Mouse (Mus musculus) layer of hippocampus, adult 9-10 months (tissue): ENCODE data around the gene 2210408I21Rik.

Source experiments
- DNase-seq: peaks from one replicate; pipeline ENCODE4 v3.0.0; 2022; ENCODE audit warnings: low spot score

Gene 2210408I21Rik

GRCm38 (mm10) chr13:77275172-77275747, 139.9 kb downstream of the 2210408I21Rik start:
- DNase-seq: no peak

GRCm38 (mm10) chr13:77278659-77279413, 143.5 kb downstream of the 2210408I21Rik start:
- no peak for DNase-seq

- peak; percentile 27 for DNase-seq
Observed at GRCm38 (mm10) chr13:77295519-77295918, 160.2 kb downstream of the 2210408I21Rik start.

GRCm38 (mm10) chr13:77324101-77324500, 188.8 kb downstream of the 2210408I21Rik start:
- DNase-seq: no peak

GRCm38 (mm10) chr13:77326174-77326959, 191.0 kb downstream of the 2210408I21Rik start:
- no peak for DNase-seq

GRCm38 (mm10) chr13:77342097-77342496, 206.8 kb downstream of the 2210408I21Rik start:
- DNase-seq: no peak

GRCm38 (mm10) chr13:77385448-77385970, 250.2 kb downstream of the 2210408I21Rik start:
- no peak for DNase-seq

GRCm38 (mm10) chr13:77386001-77386400, 250.7 kb downstream of the 2210408I21Rik start:
- DNase-seq: no peak

- no peak for DNase-seq
Observed at GRCm38 (mm10) chr13:77388148-77388547, 252.8 kb downstream of the 2210408I21Rik start.

GRCm38 (mm10) chr13:77389209-77389608, 253.9 kb downstream of the 2210408I21Rik start:
- DNase-seq: no peak

- no peak for DNase-seq
Observed at GRCm38 (mm10) chr13:77396374-77396773, 261.0 kb downstream of the 2210408I21Rik start.

GRCm38 (mm10) chr13:77396981-77397380, 261.6 kb downstream of the 2210408I21Rik start:
- no peak for DNase-seq

- no peak for DNase-seq
Observed at GRCm38 (mm10) chr13:77397646-77398045, 262.3 kb downstream of the 2210408I21Rik start.

GRCm38 (mm10) chr13:77398477-77398876, 263.1 kb downstream of the 2210408I21Rik start:
- no peak for DNase-seq

- DNase-seq: no peak
Observed at GRCm38 (mm10) chr13:77400762-77401161, 265.4 kb downstream of the 2210408I21Rik start.

GRCm38 (mm10) chr13:77408530-77408929, 273.2 kb downstream of the 2210408I21Rik start:
- DNase-seq: no peak

- no peak for DNase-seq
Observed at GRCm38 (mm10) chr13:77409804-77410203, 274.5 kb downstream of the 2210408I21Rik start.

GRCm38 (mm10) chr13:77412829-77413228, 277.5 kb downstream of the 2210408I21Rik start:
- DNase-seq: no peak

- no peak for DNase-seq
Observed at GRCm38 (mm10) chr13:77450007-77450567, 314.7 kb downstream of the 2210408I21Rik start.

- DNase-seq: no peak
Observed at GRCm38 (mm10) chr13:77470093-77470621, 334.8 kb downstream of the 2210408I21Rik start.

- DNase-seq: no peak
Observed at GRCm38 (mm10) chr13:77476420-77476819, 341.1 kb downstream of the 2210408I21Rik start.
